Mouse (Mus musculus): ENCODE results near the gene Sptbn1. TPM values are rescaled to one million over a fixed set of nuclear protein-coding genes. Genes with fewer than 3 reads are reported as not detected.
A peak's percentile ranks its signal among the peaks of the same experiment; 100 is the strongest.

Sptbn1 gene
- polyA plus RNA-seq (2016; fragmentation: Nextera tagmentation; extraction: Ambion mirVana) = 61.9 and 74.7 TPM in 2 replicates

- 1% methylated on average over 55 of the region's 81 CpGs for WGBS
- no peaks in the 10 kb centered on the region for H3K9me3 ChIP-seq (replicated peaks)
Measured at GRCm38 (mm10) chr11:30267892-30268647, at the start of gene Sptbn1. Sptbn1 (minus strand) TSS chr11:30268175.

GRCm38 (mm10) chr11:30294279-30294678 lies 26.3 kb upstream of the Sptbn1 start:
- H3K36me3 ChIP-seq = no peaks in the 10 kb centered on the region
- H3K27me3 ChIP-seq (ENCODE audit: low read depth, poor library complexity, severe bottlenecking) = no peaks in the 10 kb centered on the region
- peaks cover 7% of the 10 kb centered on the region; the same call in 1 of the 2 replicates for H3K4me1 ChIP-seq
- DNase-seq (ENCODE audit: low spot score) = no peak
- no peaks in the 10 kb centered on the region; the same call in 1 of the 2 replicates for H3K9me3 ChIP-seq (replicated peaks)
- no peak overlapping the region for H3K4me3 ChIP-seq
- H3K27ac ChIP-seq (replicated peaks) = no peak overlapping the region

More at GRCm38 (mm10) chr11:30267892-30268647, at the start of gene Sptbn1:
- Histone ChIP-seq H3K4me3 (peak within 1 kb of the TSS; percentile 94), H3K36me3 (no peaks in the 10 kb centered on the region), H3K4me1 (peaks cover 18% of the 10 kb centered on the region), H3K27ac (replicated peaks) (peak within 1 kb of the TSS; percentile 93), H3K27me3 (ENCODE audit: low read depth, poor library complexity, severe bottlenecking) (peaks cover 20% of the 10 kb centered on the region)
- peak; percentile 92 for DNase-seq (ENCODE audit: low spot score)

GRCm38 (mm10) chr11:30292221-30293160 lies 24.5 kb upstream of the Sptbn1 start:
- Histone ChIP-seq H3K4me1 (peaks cover 7% of the 10 kb centered on the region; the same call in 1 of the 2 replicates), H3K27ac (replicated peaks) (no peak overlapping the region), H3K9me3 (replicated peaks) (no peaks in the 10 kb centered on the region; the same call in 1 of the 2 replicates), H3K36me3 (no peaks in the 10 kb centered on the region), H3K27me3 (ENCODE audit: low read depth, poor library complexity, severe bottlenecking) (no peaks in the 10 kb centered on the region), H3K4me3 (no peak overlapping the region)
- 92% methylated on average over 3 of the region's 3 CpGs for WGBS
- DNase-seq (ENCODE audit: low spot score) = no peak

GRCm38 (mm10) chr11:30291155-30291554 lies 23.2 kb upstream of the Sptbn1 start:
- WGBS = 64% methylated on average over 8 of the region's 8 CpGs
- Histone ChIP-seq H3K4me1 (peaks cover 7% of the 10 kb centered on the region; the same call in 1 of the 2 replicates), H3K4me3 (no peak overlapping the region), H3K27ac (replicated peaks) (no peak overlapping the region), H3K9me3 (replicated peaks) (no peaks in the 10 kb centered on the region), H3K36me3 (no peaks in the 10 kb centered on the region), H3K27me3 (ENCODE audit: low read depth, poor library complexity, severe bottlenecking) (no peaks in the 10 kb centered on the region)
- DNase-seq (ENCODE audit: low spot score) = no peak

- WGBS = 48% methylated on average over 7 of the region's 7 CpGs
- Histone ChIP-seq H3K9me3 (replicated peaks) (no peaks in the 10 kb centered on the region), H3K4me3 (no peak overlapping the region)
Measured at GRCm38 (mm10) chr11:30289470-30290431, 21.8 kb upstream of the Sptbn1 start.

GRCm38 (mm10) chr11:30288075-30288474 lies 20.1 kb upstream of the Sptbn1 start:
- Histone ChIP-seq H3K4me3 (no peak overlapping the region), H3K4me1 (peaks cover 7% of the 10 kb centered on the region; the same call in 1 of the 2 replicates), H3K36me3 (no peaks in the 10 kb centered on the region), H3K27me3 (ENCODE audit: low read depth, poor library complexity, severe bottlenecking) (no peaks in the 10 kb centered on the region), H3K9me3 (replicated peaks) (no peaks in the 10 kb centered on the region), H3K27ac (replicated peaks) (no peak overlapping the region)
- 92% methylated on average over 2 of the region's 2 CpGs for WGBS
- DNase-seq (ENCODE audit: low spot score) = no peak

More at GRCm38 (mm10) chr11:30289470-30290431, 21.8 kb upstream of the Sptbn1 start:
- no peak overlapping the region for H3K27ac ChIP-seq (replicated peaks)
- no peaks in the 10 kb centered on the region for H3K36me3 ChIP-seq
- no peaks in the 10 kb centered on the region for H3K27me3 ChIP-seq (ENCODE audit: low read depth, poor library complexity, severe bottlenecking)
- H3K4me1 ChIP-seq = peaks cover 7% of the 10 kb centered on the region; the same call in 1 of the 2 replicates
- DNase-seq (ENCODE audit: low spot score) = no peak

GRCm38 (mm10) chr11:30283710-30284109 lies 15.7 kb upstream of the Sptbn1 start:
- H3K36me3 ChIP-seq = no peaks in the 10 kb centered on the region
- 65% methylated on average over 2 of the region's 2 CpGs for WGBS
- no peak overlapping the region for H3K4me3 ChIP-seq
- DNase-seq (ENCODE audit: low spot score) = no peak
- no peaks in the 10 kb centered on the region for H3K27me3 ChIP-seq (ENCODE audit: low read depth, poor library complexity, severe bottlenecking)
- no peaks in the 10 kb centered on the region for H3K9me3 ChIP-seq (replicated peaks)
- H3K27ac ChIP-seq (replicated peaks) = no peak overlapping the region
- no peaks in the 10 kb centered on the region for H3K4me1 ChIP-seq

GRCm38 (mm10) chr11:30281096-30281495 lies 13.1 kb upstream of the Sptbn1 start:
- H3K27ac ChIP-seq (replicated peaks) = no peak overlapping the region
- H3K4me1 ChIP-seq = no peaks in the 10 kb centered on the region
- H3K4me3 ChIP-seq = no peak overlapping the region
- H3K36me3 ChIP-seq = no peaks in the 10 kb centered on the region
- 79% methylated on average over 5 of the region's 5 CpGs for whole genome bisulfite sequencing
- no peaks in the 10 kb centered on the region for H3K27me3 ChIP-seq (ENCODE audit: low read depth, poor library complexity, severe bottlenecking)
- DNase-seq (ENCODE audit: low spot score) = no peak
- no peaks in the 10 kb centered on the region for H3K9me3 ChIP-seq (replicated peaks)

- H3K4me1 ChIP-seq = no peaks in the 10 kb centered on the region
- DNase-seq (ENCODE audit: low spot score) = no peak
- H3K27ac ChIP-seq (replicated peaks) = no peak overlapping the region
- H3K27me3 ChIP-seq (ENCODE audit: low read depth, poor library complexity, severe bottlenecking) = no peaks in the 10 kb centered on the region
- H3K4me3 ChIP-seq = no peak overlapping the region
- H3K36me3 ChIP-seq = no peaks in the 10 kb centered on the region
- WGBS = 86% methylated on average over 5 of the region's 5 CpGs
- H3K9me3 ChIP-seq (replicated peaks) = no peaks in the 10 kb centered on the region
Measured at GRCm38 (mm10) chr11:30279278-30279677, 11.3 kb upstream of the Sptbn1 start.

- no peaks in the 10 kb centered on the region for H3K36me3 ChIP-seq
- 64% methylated on average over 3 of the region's 3 CpGs for WGBS
- no peaks in the 10 kb centered on the region for H3K4me1 ChIP-seq
- H3K27ac ChIP-seq (replicated peaks) = no peak overlapping the region
- no peaks in the 10 kb centered on the region for H3K9me3 ChIP-seq (replicated peaks)
- no peaks in the 10 kb centered on the region for H3K27me3 ChIP-seq (ENCODE audit: low read depth, poor library complexity, severe bottlenecking)
- no peak for DNase-seq (ENCODE audit: low spot score)
- no peak overlapping the region for H3K4me3 ChIP-seq
Measured at GRCm38 (mm10) chr11:30275436-30276031, 7.6 kb upstream of the Sptbn1 start.

GRCm38 (mm10) chr11:30269524-30269923 lies 1.5 kb upstream of the Sptbn1 start:
- Histone ChIP-seq H3K9me3 (replicated peaks) (no peaks in the 10 kb centered on the region), H3K27me3 (ENCODE audit: low read depth, poor library complexity, severe bottlenecking) (peaks cover 20% of the 10 kb centered on the region), H3K4me3 (no peak overlapping the region), H3K36me3 (no peaks in the 10 kb centered on the region), H3K4me1 (peaks cover 18% of the 10 kb centered on the region), H3K27ac (replicated peaks) (no peak overlapping the region)
- no peak for DNase-seq (ENCODE audit: low spot score)
- 93% methylated on average over 1 of the region's 1 CpGs for WGBS

Data from midbrain, embryonic 10.5 days (tissue).